Mouse (Mus musculus): Measurements from ENCODE around the gene Tbc1d10b.

- TF ChIP-seq CTCF (IDR thresholded peaks at IDR 0.05; ENCODE audit: low read depth): no peak
- TF ChIP-seq EP300 (optimal IDR thresholded peaks at IDR 0.05): no peak
Measured at GRCm38 (mm10) chr7:127217901-127218642, 9.8 kb upstream of the Tbc1d10b start.

Data from stomach, postnatal 0 days (tissue).